In genomic region chrX:73785666-73786065, GRCm38 (mm10) we compare ENCODE assay signal across 8 mouse cellular contexts. TPM values are rescaled to one million over a fixed set of nuclear protein-coding genes. Genes with fewer than 3 reads are reported as not detected.
DNase-seq lines count a peak whose midpoint lies in the region; ATAC-seq and TF ChIP-seq lines count a peak whose summit lies in the region.

No protein-coding gene starts in this region.

- DNase-seq in ES-E14 (ENCODE audit: low read depth, low spot score) = no peak
- peak; percentile 17 to 23 for DNase-seq in heart, postnatal 10 days
- no peak for DNase-seq in cerebellum, adult 9-10 months
- no peak for DNase-seq in frontal cortex, postnatal 14 days (ENCODE audit: low spot score in 2 of 2)
- no peak for DNase-seq in thymus, postnatal 36 days

- peaks cover 53% of the 10 kb centered on the region for H3K79me3 ChIP-seq in C2C12 (ENCODE audit: low read depth)

- H3K9ac ChIP-seq in ES-E14 (ENCODE audit: insufficient read depth, low read depth, low read length, poor library complexity, severe bottlenecking) = peak overlapping the region; percentile 91
- peak overlapping the region; percentile 82 for H3K9ac ChIP-seq in liver, embryonic 12.5 days

- H3K36me3 ChIP-seq in C2C12 (ENCODE audit: control insufficient read depth, insufficient read depth) (peaks cover 29% of the 10 kb centered on the region), ES-E14 (ENCODE audit: control insufficient read depth, insufficient read depth, low read length, poor library complexity, severe bottlenecking) (peaks cover 20% of the 10 kb centered on the region)
- peaks cover 41% of the 10 kb centered on the region for H3K36me3 ChIP-seq in liver, embryonic 12.5 days

- peak overlapping the region; percentile 95; the same call in 1 of the 2 replicates for H3K27ac ChIP-seq in ES-E14 (ENCODE audit: insufficient read depth, low read depth, low read length, poor library complexity, severe bottlenecking)
- peak overlapping the region; percentile 93 for H3K27ac ChIP-seq in liver, embryonic 12.5 days

- no peak for TF ChIP-seq CTCF in C2C12 (IDR thresholded peaks at IDR 0.05; ENCODE audit: control insufficient read depth, insufficient read depth, insufficient read length)

- no peak for ATAC-seq in liver, embryonic 12.5 days
- no peak for ATAC-seq in erythroid progenitor cell, adult 5-6 weeks (replicated peaks; ENCODE audit: low FRiP score, poor library complexity, severe bottlenecking)

- in situ Hi-C loops in ES-E14 (cut with MboI; ENCODE audit: low sequenced_read_pairs in 2 of 2, unreplicated experiment in 2 of 2) = no loop called here

- H3ac ChIP-seq in C2C12 (ENCODE audit: control insufficient read depth, insufficient read length, low read depth) = peak overlapping the region; percentile 81

- H3K4me2 ChIP-seq in liver, embryonic 12.5 days = peak overlapping the region; percentile 75

- peaks cover 2 to 3% of the 10 kb centered on the region in 2 experiments; a peak in 2 of 4 replicates for H3K4me1 ChIP-seq in ES-E14 (ENCODE audit: control insufficient read depth in 2 of 2, insufficient read depth in 2 of 2, low read length in 2 of 2, poor library complexity in 1 of 2)
- peaks cover 31% of the 10 kb centered on the region for H3K4me1 ChIP-seq in liver, embryonic 12.5 days

- no peaks in the 10 kb centered on the region for H3K27me3 ChIP-seq in C2C12 (ENCODE audit: control insufficient read depth, insufficient read depth, insufficient read length)
- H3K27me3 ChIP-seq in liver, embryonic 12.5 days (replicated peaks) = peaks cover 7% of the 10 kb centered on the region

- intact Hi-C loops in heart, postnatal 10 days (cut with DNase I) = loop anchor here (5.0 to 10.0 kb wide), 2 partner anchors 137 to 459 kb away; partner anchors contain the start of genes Arhgap4, Flna and Naa10

- H3K79me2 ChIP-seq in C2C12 (ENCODE audit: control insufficient read depth, insufficient read depth) = peaks cover 73% of the 10 kb centered on the region

- no peaks in the 10 kb centered on the region for H3K9me3 ChIP-seq in ES-E14 (ENCODE audit: control insufficient read depth, insufficient read depth, low read depth, low read length)
- no peaks in the 10 kb centered on the region for H3K9me3 ChIP-seq in liver, embryonic 12.5 days (replicated peaks)

- H3K4me3 ChIP-seq in C2C12 (ENCODE audit: insufficient read depth, poor library complexity, severe bottlenecking) = peak overlapping the region; percentile 56
- H3K4me3 ChIP-seq in ES-E14 (ENCODE audit: insufficient read depth in 1 of 2, low read depth in 1 of 2, low read length in 2 of 2, poor library complexity in 1 of 2, severe bottlenecking in 1 of 2) = peak overlapping the region; percentile 89 to 92
- H3K4me3 ChIP-seq in liver, embryonic 12.5 days = peak overlapping the region; percentile 71

TF ChIP-seq in C2C12, 6 proteins besides CTCF, POLR2A, EP300 and RAD21:
- TF ChIP-seq MYOD1 (IDR thresholded peaks at IDR 0.05; ENCODE audit: control insufficient read depth, insufficient read length, low read depth) = no peak
- TF ChIP-seq CEBPB (IDR thresholded peaks at IDR 0.05; ENCODE audit: low read depth) = no peak
- no peak for TF ChIP-seq FOSL1 (IDR thresholded peaks at IDR 0.05; ENCODE audit: insufficient read depth, low read length, poor library complexity, severe bottlenecking)
- no peak for TF ChIP-seq MAX (IDR thresholded peaks at IDR 0.05)
- TF ChIP-seq MYOG (IDR thresholded peaks at IDR 0.05; ENCODE audit: control insufficient read depth, extremely low read depth, insufficient read length) = no peak
- TF ChIP-seq USF1 (IDR thresholded peaks at IDR 0.05; ENCODE audit: low read depth) = no peak

TF ChIP-seq in ES-E14, 5 proteins besides CTCF, POLR2A, EP300 and RAD21:
- TF ChIP-seq ZC3H11A (IDR thresholded peaks at IDR 0.05; ENCODE audit: borderline replicate concordance, low read depth, low read length) (no peak), ZNF384 (IDR thresholded peaks at IDR 0.05; ENCODE audit: low read depth, low read length) (no peak), CHD2 (IDR thresholded peaks at IDR 0.05; ENCODE audit: low read depth, low read length) (no peak), MAFK (IDR thresholded peaks at IDR 0.05; ENCODE audit: insufficient read depth, low read depth, low read length) (no peak)

RNA-seq across cellular contexts. Expression of gene Idh3g, which starts 1.0 kb away (rescaled TPM):
- 141 TPM for polyA plus RNA-seq in C2C12 (2012; fragmentation: generic; extraction: Trizol)
- total RNA-seq in ES-E14 (2012; rRNA removed) = 169 and 194 TPM in 2 replicates
- 100 to 1,000 TPM; 520 to 542 TPM for total RNA-seq in heart, postnatal 10 days (2021)
- polyA plus RNA-seq in liver, embryonic 12.5 days (2016; fragmentation: Nextera tagmentation; extraction: Ambion mirVana) = 141 TPM in 2 replicates
- 135 and 141 TPM in 2 replicates for total RNA-seq in erythroid progenitor cell, adult 5-6 weeks (2015; ENCODE audit: low replicate concordance)
- total RNA-seq in erythroid progenitor cell, adult 5-6 weeks (2017; ENCODE audit: low replicate concordance) = 68.3 and 80.2 TPM in 2 replicates

RNA-seq across cellular contexts. Expression of gene Ssr4, which starts 1.2 kb away (rescaled TPM):
- 260 TPM for polyA plus RNA-seq in C2C12 (2012; fragmentation: generic; extraction: Trizol)
- 290 and 294 TPM in 2 replicates for total RNA-seq in ES-E14 (2012; rRNA removed)
- total RNA-seq in heart, postnatal 10 days (2021) = 100 to 1,000 TPM; 103 TPM
- 162 and 173 TPM in 2 replicates for polyA plus RNA-seq in liver, embryonic 12.5 days (2016; fragmentation: Nextera tagmentation; extraction: Ambion mirVana)
- total RNA-seq in erythroid progenitor cell, adult 5-6 weeks (2015; ENCODE audit: low replicate concordance) = 115 and 124 TPM in 2 replicates
- total RNA-seq in erythroid progenitor cell, adult 5-6 weeks (2017; ENCODE audit: low replicate concordance) = 47.6 and 75.7 TPM in 2 replicates

RNA-seq across cellular contexts. Expression of gene Srpk3, which starts 11.5 kb away (rescaled TPM):
- polyA plus RNA-seq in C2C12 (2012; fragmentation: generic; extraction: Trizol) = 0.09 TPM
- 1.2 and 1.5 TPM in 2 replicates for total RNA-seq in ES-E14 (2012; rRNA removed)
- total RNA-seq in heart, postnatal 10 days (2021) = 10 to 100 TPM; 36.0 to 43.6 TPM
- polyA plus RNA-seq in liver, embryonic 12.5 days (2016; fragmentation: Nextera tagmentation; extraction: Ambion mirVana) = 0.89 and 1.2 TPM in 2 replicates
- total RNA-seq in erythroid progenitor cell, adult 5-6 weeks (2015; ENCODE audit: low replicate concordance) = 6.7 TPM in 1 of 2 replicates, not detected in the other
- total RNA-seq in erythroid progenitor cell, adult 5-6 weeks (2017; ENCODE audit: low replicate concordance) = 1.9 and 2.6 TPM in 2 replicates

RNA-seq across cellular contexts. Expression of gene Plxnb3, which starts 28.8 kb away (rescaled TPM):
- polyA plus RNA-seq in C2C12 (2012; fragmentation: generic; extraction: Trizol) = 0.02 TPM
- 0.27 and 0.32 TPM in 2 replicates for total RNA-seq in ES-E14 (2012; rRNA removed)
- total RNA-seq in heart, postnatal 10 days (2021) = under 1 TPM; 0.72 to 0.92 TPM
- polyA plus RNA-seq in liver, embryonic 12.5 days (2016; fragmentation: Nextera tagmentation; extraction: Ambion mirVana) = 0.17 and 0.28 TPM in 2 replicates
- not detected in 2 replicates for total RNA-seq in erythroid progenitor cell, adult 5-6 weeks (2015; ENCODE audit: low replicate concordance)
- total RNA-seq in erythroid progenitor cell, adult 5-6 weeks (2017; ENCODE audit: low replicate concordance) = not detected in 2 replicates

RNA-seq across cellular contexts. Expression of gene Pdzd4, which starts 39.1 kb away (rescaled TPM):
- polyA plus RNA-seq in C2C12 (2012; fragmentation: generic; extraction: Trizol) = 0.18 TPM
- 55.2 and 97.6 TPM in 2 replicates for total RNA-seq in ES-E14 (2012; rRNA removed)
- 1 to 10 TPM; 2.7 to 2.9 TPM for total RNA-seq in heart, postnatal 10 days (2021)
- polyA plus RNA-seq in liver, embryonic 12.5 days (2016; fragmentation: Nextera tagmentation; extraction: Ambion mirVana) = 0.14 and 0.25 TPM in 2 replicates
- total RNA-seq in erythroid progenitor cell, adult 5-6 weeks (2015; ENCODE audit: low replicate concordance) = not detected in 2 replicates
- total RNA-seq in erythroid progenitor cell, adult 5-6 weeks (2017; ENCODE audit: low replicate concordance) = not detected in 2 replicates

Comparison
In these comparisons a context has a peak if more than half of its experiments do, and no peak if none do; other contexts are left out.
1. DNase-seq: peak in heart, postnatal 10 days (2 of 2); none in ES-E14 (single experiment), cerebellum, adult 9-10 months (single experiment), frontal cortex, postnatal 14 days (0 of 2) and thymus, postnatal 36 days (0 of 2).
2. RNA of gene Srpk3, which starts 11.5 kb away (total RNA-seq): 36.0 to 43.6 TPM in heart, postnatal 10 days; 1.9 to 6.7 TPM in erythroid progenitor cell, adult 5-6 weeks and 1.2 to 1.5 TPM in ES-E14; every median in the first group is over 4 times any median in the second.
3. Peak in every context shown above with its lines, with median percentiles within 50 percentile points of each other: H3K4me3 ChIP-seq.